Mouse (Mus musculus) neural tube, embryonic 15.5 days (tissue): ENCODE measurements at regions not wholly inside any gene's neighbourhood (a gene's known extent, or its start where the extent isn't known, plus 50 kb on each side); places are given as distances from the start of the nearest gene placed in this dataset.

ENCODE experiments used
- ATAC-seq: fragments of 200-750 bp; cut with Nextera tagmentation; 2 replicates; pipeline ENCODE4 v1.8.0; 2017; ENCODE audit warnings: mild to moderate bottlenecking, moderate TSS enrichment, moderate library complexity; ENCODE audit not compliant: low FRiP score
- H3K27ac ChIP-seq: fragments of 300-500 bp; sonication (generic); replicated peaks from 2 replicates; pipeline ENCODE4 v1.5.1; 2015; ENCODE audit warnings: mild to moderate bottlenecking, inconsistent platforms
- H3K27me3 ChIP-seq: fragments of 300-500 bp; sonication (generic); replicated peaks from 2 replicates; pipeline ENCODE4 v1.6.1; 2015; ENCODE audit warnings: inconsistent platforms
- H3K36me3 ChIP-seq: fragments of 300-500 bp; sonication (generic); 2 replicates; pipeline ENCODE4 v1.6.1; 2015; ENCODE audit warnings: inconsistent platforms
- H3K4me1 ChIP-seq: fragments of 300-500 bp; sonication (generic); 2 replicates; pipeline ENCODE4 v1.6.1; 2015; ENCODE audit warnings: inconsistent platforms
- H3K4me2 ChIP-seq: fragments of 300-500 bp; sonication (generic); 2 replicates; pipeline ENCODE4 v1.6.1; 2015; ENCODE audit warnings: inconsistent platforms, mild to moderate bottlenecking, moderate library complexity
- H3K4me3 ChIP-seq: fragments of 300-500 bp; sonication (generic); replicated peaks from 2 replicates; pipeline ENCODE4 v1.5.1; 2015; ENCODE audit warnings: mild to moderate bottlenecking, inconsistent platforms
- H3K9ac ChIP-seq: fragments of 300-500 bp; sonication (generic); replicated peaks from 2 replicates; pipeline ENCODE4 v1.6.1; 2015; ENCODE audit warnings: mild to moderate bottlenecking, inconsistent platforms
- H3K9me3 ChIP-seq: fragments of 300-500 bp; sonication (generic); replicated peaks from 2 replicates; pipeline ENCODE4 v1.6.1; 2016; ENCODE audit warnings: inconsistent platforms
- WGBS: fragments of 180-500 bp; shearing (Covaris S2); methylation state at CpG from one replicate; pipeline ENCODE4 v1.1.7; 2015; ENCODE audit warnings: mixed read lengths; 5-methylcytosine and 5-hydroxymethylcytosine counted together

GRCm38 (mm10) chr5:64567813-64568212 lies 235.4 kb upstream of the Klf3 start:
- Histone ChIP-seq H3K27ac (no peak overlapping the region), H3K27me3 (no peaks in the 10 kb centered on the region), H3K4me3 (no peak overlapping the region), H3K4me1 (no peaks in the 10 kb centered on the region), H3K36me3 (no peaks in the 10 kb centered on the region), H3K9me3 (no peaks in the 10 kb centered on the region), H3K4me2 (no peak overlapping the region), H3K9ac (no peak overlapping the region)
- ATAC-seq: no peak
- 88% methylated on average over 5 of the region's 5 CpGs for WGBS

GRCm38 (mm10) chr5:64568294-64568693 lies 234.9 kb upstream of the Klf3 start:
- no peaks in the 10 kb centered on the region for H3K36me3 ChIP-seq
- H3K4me3 ChIP-seq: no peak overlapping the region
- H3K27ac ChIP-seq: no peak overlapping the region
- H3K9me3 ChIP-seq: no peaks in the 10 kb centered on the region
- WGBS: 92% methylated on average over 3 of the region's 3 CpGs
- H3K9ac ChIP-seq: no peak overlapping the region
- H3K27me3 ChIP-seq: no peaks in the 10 kb centered on the region
- no peak overlapping the region for H3K4me2 ChIP-seq
- no peaks in the 10 kb centered on the region for H3K4me1 ChIP-seq
- no peak for ATAC-seq

- ATAC-seq: no peak
- H3K4me3 ChIP-seq: no peak overlapping the region
- H3K36me3 ChIP-seq: no peaks in the 10 kb centered on the region
- WGBS: 91% methylated on average over 10 of the region's 10 CpGs
- no peak overlapping the region for H3K9ac ChIP-seq
- H3K4me2 ChIP-seq: no peak overlapping the region
- H3K27me3 ChIP-seq: no peaks in the 10 kb centered on the region
- peaks cover under 1% of the 10 kb centered on the region for H3K4me1 ChIP-seq
- no peak overlapping the region for H3K27ac ChIP-seq
- no peaks in the 10 kb centered on the region for H3K9me3 ChIP-seq
Observed at GRCm38 (mm10) chr5:64574386-64574785, 228.8 kb upstream of the Klf3 start.

- no peak for ATAC-seq
- no peaks in the 10 kb centered on the region for H3K9me3 ChIP-seq
Observed at GRCm38 (mm10) chr5:64575896-64576295, 227.3 kb upstream of the Klf3 start.

GRCm38 (mm10) chr5:64576426-64577262 lies 226.5 kb upstream of the Klf3 start:
- Histone ChIP-seq H3K36me3 (no peaks in the 10 kb centered on the region), H3K4me1 (peaks cover 7% of the 10 kb centered on the region), H3K4me3 (no peak overlapping the region), H3K27ac (no peak overlapping the region), H3K9me3 (no peaks in the 10 kb centered on the region), H3K4me2 (no peak overlapping the region), H3K9ac (no peak overlapping the region), H3K27me3 (no peaks in the 10 kb centered on the region)
- WGBS: 83% methylated on average over 19 of the region's 19 CpGs
- no peak for ATAC-seq

More at GRCm38 (mm10) chr5:64575896-64576295, 227.3 kb upstream of the Klf3 start:
- no peaks in the 10 kb centered on the region for H3K27me3 ChIP-seq
- peaks cover 7% of the 10 kb centered on the region for H3K4me1 ChIP-seq
- WGBS: 55% methylated on average over 6 of the region's 6 CpGs
- H3K4me2 ChIP-seq: no peak overlapping the region
- H3K36me3 ChIP-seq: no peaks in the 10 kb centered on the region
- H3K4me3 ChIP-seq: no peak overlapping the region
- no peak overlapping the region for H3K9ac ChIP-seq
- H3K27ac ChIP-seq: no peak overlapping the region

GRCm38 (mm10) chr5:64577424-64577823 lies 225.8 kb upstream of the Klf3 start:
- no peak overlapping the region for H3K4me2 ChIP-seq
- H3K4me3 ChIP-seq: no peak overlapping the region
- no peak overlapping the region for H3K27ac ChIP-seq
- WGBS: 87% methylated on average over 7 of the region's 7 CpGs
- H3K27me3 ChIP-seq: no peaks in the 10 kb centered on the region
- no peaks in the 10 kb centered on the region for H3K9me3 ChIP-seq
- no peak overlapping the region for H3K9ac ChIP-seq
- H3K4me1 ChIP-seq: peaks cover 7% of the 10 kb centered on the region
- ATAC-seq: no peak
- H3K36me3 ChIP-seq: no peaks in the 10 kb centered on the region

- H3K4me1 ChIP-seq: peaks cover 7% of the 10 kb centered on the region
- H3K27me3 ChIP-seq: no peaks in the 10 kb centered on the region
- H3K27ac ChIP-seq: no peak overlapping the region
- ATAC-seq: no peak
- 95% methylated on average over 6 of the region's 6 CpGs for WGBS
- H3K4me3 ChIP-seq: no peak overlapping the region
- no peak overlapping the region for H3K9ac ChIP-seq
- H3K4me2 ChIP-seq: no peak overlapping the region
- no peaks in the 10 kb centered on the region for H3K9me3 ChIP-seq
- H3K36me3 ChIP-seq: no peaks in the 10 kb centered on the region
Observed at GRCm38 (mm10) chr5:64578536-64578935, 224.7 kb upstream of the Klf3 start.

- Histone ChIP-seq H3K27ac (no peak overlapping the region), H3K27me3 (no peaks in the 10 kb centered on the region), H3K4me1 (peaks cover 7% of the 10 kb centered on the region), H3K9ac (no peak overlapping the region), H3K4me2 (no peak overlapping the region), H3K9me3 (no peaks in the 10 kb centered on the region), H3K4me3 (no peak overlapping the region), H3K36me3 (no peaks in the 10 kb centered on the region)
- no peak for ATAC-seq
- 41% methylated on average over 5 of the region's 5 CpGs for WGBS
Observed at GRCm38 (mm10) chr5:64579086-64579485, 224.1 kb upstream of the Klf3 start.

GRCm38 (mm10) chr5:64579494-64580339 lies 223.5 kb upstream of the Klf3 start:
- 6% methylated on average over 14 of the region's 14 CpGs for WGBS
- H3K9ac ChIP-seq: no peak overlapping the region
- H3K27ac ChIP-seq: no peak overlapping the region
- no peaks in the 10 kb centered on the region for H3K36me3 ChIP-seq
- no peaks in the 10 kb centered on the region for H3K27me3 ChIP-seq
- H3K4me2 ChIP-seq: peak overlapping the region; percentile 22
- H3K4me1 ChIP-seq: peaks cover 7% of the 10 kb centered on the region
- H3K9me3 ChIP-seq: no peaks in the 10 kb centered on the region
- H3K4me3 ChIP-seq: no peak overlapping the region
- ATAC-seq: 0 out of 2 replicates have a peak, but pooled peaks have one; percentile 21

- H3K9me3 ChIP-seq: no peaks in the 10 kb centered on the region
- 70% methylated on average over 3 of the region's 3 CpGs for WGBS
- no peak overlapping the region for H3K9ac ChIP-seq
- no peaks in the 10 kb centered on the region for H3K36me3 ChIP-seq
- peaks cover 11% of the 10 kb centered on the region for H3K4me1 ChIP-seq
- H3K4me3 ChIP-seq: no peak overlapping the region
- no peak for ATAC-seq
- H3K27ac ChIP-seq: no peak overlapping the region
- no peaks in the 10 kb centered on the region for H3K27me3 ChIP-seq
- H3K4me2 ChIP-seq: peak overlapping the region; percentile 22; the same call in 1 of the 2 replicates
Observed at GRCm38 (mm10) chr5:64580340-64580723, 222.9 kb upstream of the Klf3 start.

GRCm38 (mm10) chr5:64580786-64581445 lies 222.3 kb upstream of the Klf3 start:
- H3K36me3 ChIP-seq: no peaks in the 10 kb centered on the region
- H3K27me3 ChIP-seq: no peaks in the 10 kb centered on the region
- no peak overlapping the region for H3K27ac ChIP-seq
- 93% methylated on average over 6 of the region's 6 CpGs for WGBS
- H3K9ac ChIP-seq: no peak overlapping the region
- no peak for ATAC-seq
- H3K4me3 ChIP-seq: no peak overlapping the region
- H3K4me2 ChIP-seq: no peak overlapping the region
- H3K9me3 ChIP-seq: no peaks in the 10 kb centered on the region
- peaks cover 15% of the 10 kb centered on the region for H3K4me1 ChIP-seq
